Mouse (Mus musculus) embryonic facial prominence, embryonic 12.5 days (tissue): ENCODE results near the gene Magi2. TPM values are rescaled to one million over a fixed set of nuclear protein-coding genes. Genes with fewer than 3 reads are reported as not detected.
A peak's percentile ranks its signal among the peaks of the same experiment; 100 is the strongest.

Experiments used
- ATAC-seq: fragments of 200-750 bp; cut with Nextera tagmentation; 2 replicates; pipeline ENCODE4 v1.8.0; 2017; ENCODE audit not compliant: insufficient number of reproducible peaks, insufficient read depth, low FRiP score, low TSS enrichment
- H3K27ac ChIP-seq: fragments of 300-500 bp; sonication (generic); 2 replicates; pipeline ENCODE4 v1.5.1; 2016; ENCODE audit warnings: mild to moderate bottlenecking
- H3K27me3 ChIP-seq: fragments of 300-500 bp; sonication (generic); 2 replicates; pipeline ENCODE4 v1.6.1; 2016; ENCODE audit warnings: mild to moderate bottlenecking, moderate library complexity
- H3K36me3 ChIP-seq: fragments of 300-500 bp; sonication (generic); 2 replicates; pipeline ENCODE4 v1.6.1; 2016; ENCODE audit warnings: mild to moderate bottlenecking
- H3K4me1 ChIP-seq: fragments of 300-500 bp; sonication (generic); 2 replicates; pipeline ENCODE4 v1.6.1; 2016
- H3K4me2 ChIP-seq: fragments of 300-500 bp; sonication (generic); replicated peaks from 2 replicates; pipeline ENCODE4 v1.6.1; 2016; ENCODE audit warnings: mild to moderate bottlenecking, moderate library complexity
- H3K4me3 ChIP-seq: fragments of 300-500 bp; sonication (generic); 2 replicates; pipeline ENCODE4 v1.5.1; 2016; ENCODE audit warnings: mild to moderate bottlenecking
- H3K9ac ChIP-seq: fragments of 300-500 bp; sonication (generic); 2 replicates; pipeline ENCODE4 v1.6.1; 2016; ENCODE audit warnings: mild to moderate bottlenecking, moderate library complexity
- H3K9me3 ChIP-seq: fragments of 300-500 bp; sonication (generic); 2 replicates; pipeline ENCODE4 v1.6.1; 2016; ENCODE audit warnings: mild to moderate bottlenecking, moderate library complexity
- WGBS: fragments of 180-500 bp; shearing (Covaris S2); methylation state at CpG from one replicate; pipeline ENCODE4 v1.1.7; 2016; 5-methylcytosine and 5-hydroxymethylcytosine counted together
- polyA plus RNA-seq: library from polyadenylated mRNA; unstranded; fragments of >200 nt; fragmentation: Nextera tagmentation; extraction: Ambion mirVana; gene quantifications from 2 replicates; pipeline ENCODE4 v1.2.1, GENCODE M21; 2016

Magi2 gene
- polyA plus RNA-seq, 1 experiment from 2014 or later, result 10.0 TPM

GRCm38 (mm10) chr5:20681660-20682059 lies 1454.8 kb downstream of the Magi2 start:
- no peak overlapping the region for H3K4me2 ChIP-seq
- H3K4me1 ChIP-seq, result peaks cover 1% of the 10 kb centered on the region; the same call in 1 of the 2 replicates
- H3K4me3 ChIP-seq, result no peak overlapping the region
- H3K27ac ChIP-seq, result no peak overlapping the region
- no peaks in the 10 kb centered on the region for H3K36me3 ChIP-seq
- no peak for ATAC-seq
- H3K9me3 ChIP-seq, result no peaks in the 10 kb centered on the region
- no peak overlapping the region for H3K9ac ChIP-seq
- no peaks in the 10 kb centered on the region for H3K27me3 ChIP-seq
- WGBS, result 81% methylated on average over 10 of the region's 10 CpGs

GRCm38 (mm10) chr5:20682208-20682607 lies 1455.4 kb downstream of the Magi2 start:
- 47% methylated on average over 7 of the region's 7 CpGs for WGBS
- no peak overlapping the region for H3K27ac ChIP-seq
- no peak overlapping the region for H3K4me2 ChIP-seq
- H3K4me1 ChIP-seq, result no peaks in the 10 kb centered on the region
- no peak for ATAC-seq
- no peaks in the 10 kb centered on the region for H3K27me3 ChIP-seq
- no peak overlapping the region for H3K4me3 ChIP-seq
- H3K36me3 ChIP-seq, result no peaks in the 10 kb centered on the region
- no peaks in the 10 kb centered on the region for H3K9me3 ChIP-seq
- no peak overlapping the region for H3K9ac ChIP-seq

- Histone ChIP-seq H3K4me1 (no peaks in the 10 kb centered on the region), H3K9ac (no peak overlapping the region), H3K4me3 (no peak overlapping the region), H3K9me3 (no peaks in the 10 kb centered on the region), H3K4me2 (no peak overlapping the region), H3K27me3 (no peaks in the 10 kb centered on the region), H3K36me3 (no peaks in the 10 kb centered on the region), H3K27ac (no peak overlapping the region)
- ATAC-seq, result no peak
- 85% methylated on average over 6 of the region's 6 CpGs for WGBS
Measured at GRCm38 (mm10) chr5:20684112-20684511, 1457.3 kb downstream of the Magi2 start.

GRCm38 (mm10) chr5:20692230-20692629 lies 1465.4 kb downstream of the Magi2 start:
- no peak overlapping the region for H3K4me2 ChIP-seq
- no peaks in the 10 kb centered on the region for H3K36me3 ChIP-seq
- WGBS, result 93% methylated on average over 3 of the region's 3 CpGs
- H3K9ac ChIP-seq, result no peak overlapping the region
- no peaks in the 10 kb centered on the region for H3K4me1 ChIP-seq
- ATAC-seq, result no peak
- H3K27ac ChIP-seq, result no peak overlapping the region
- H3K4me3 ChIP-seq, result no peak overlapping the region
- H3K9me3 ChIP-seq, result no peaks in the 10 kb centered on the region
- no peaks in the 10 kb centered on the region for H3K27me3 ChIP-seq

- Histone ChIP-seq H3K36me3 (no peaks in the 10 kb centered on the region), H3K9ac (no peak overlapping the region)
- WGBS, result 87% methylated on average over 5 of the region's 5 CpGs
Measured at GRCm38 (mm10) chr5:20699116-20699515, 1472.3 kb downstream of the Magi2 start.

GRCm38 (mm10) chr5:20701483-20702421 lies 1474.9 kb downstream of the Magi2 start:
- no peaks in the 10 kb centered on the region for H3K27me3 ChIP-seq
- WGBS, result under 1% methylated on average over 56 of the region's 57 CpGs
- peak; percentile 97 for ATAC-seq
- H3K36me3 ChIP-seq, result no peaks in the 10 kb centered on the region
- H3K4me2 ChIP-seq, result peak overlapping the region; percentile 70
- no peaks in the 10 kb centered on the region for H3K4me1 ChIP-seq
- peak overlapping the region; percentile 89 for H3K9ac ChIP-seq
- H3K27ac ChIP-seq, result peak overlapping the region; percentile 98
- H3K4me3 ChIP-seq, result peak overlapping the region; percentile 71
- H3K9me3 ChIP-seq, result no peaks in the 10 kb centered on the region

More at GRCm38 (mm10) chr5:20699116-20699515, 1472.3 kb downstream of the Magi2 start:
- H3K27me3 ChIP-seq, result no peaks in the 10 kb centered on the region
- no peaks in the 10 kb centered on the region for H3K9me3 ChIP-seq
- H3K4me3 ChIP-seq, result no peak overlapping the region
- no peak overlapping the region for H3K27ac ChIP-seq
- ATAC-seq, result no peak
- H3K4me2 ChIP-seq, result no peak overlapping the region
- H3K4me1 ChIP-seq, result no peaks in the 10 kb centered on the region

- no peaks in the 10 kb centered on the region for H3K27me3 ChIP-seq
- H3K4me1 ChIP-seq, result no peaks in the 10 kb centered on the region
- peak overlapping the region; percentile 98 for H3K27ac ChIP-seq
- peak overlapping the region; percentile 70 for H3K4me2 ChIP-seq
- under 1% methylated on average over 44 of the region's 57 CpGs for WGBS
- peak; percentile 24; the same call in 1 of the 2 replicates for ATAC-seq
- peak overlapping the region; percentile 71 for H3K4me3 ChIP-seq
- no peaks in the 10 kb centered on the region for H3K9me3 ChIP-seq
- H3K9ac ChIP-seq, result peak overlapping the region; percentile 89
- no peaks in the 10 kb centered on the region for H3K36me3 ChIP-seq
Measured at GRCm38 (mm10) chr5:20702480-20703303, 1475.9 kb downstream of the Magi2 start.

- Histone ChIP-seq H3K27ac (no peak overlapping the region), H3K4me1 (no peaks in the 10 kb centered on the region), H3K36me3 (no peaks in the 10 kb centered on the region), H3K9ac (no peak overlapping the region), H3K9me3 (no peaks in the 10 kb centered on the region), H3K4me3 (peak overlapping the region; percentile 71; the same call in 1 of the 2 replicates), H3K27me3 (no peaks in the 10 kb centered on the region), H3K4me2 (peak overlapping the region; percentile 70)
- 64% methylated on average over 5 of the region's 5 CpGs for WGBS
- no peak for ATAC-seq
Measured at GRCm38 (mm10) chr5:20703304-20703700, 1476.5 kb downstream of the Magi2 start.

GRCm38 (mm10) chr5:20703971-20704575 lies 1477.2 kb downstream of the Magi2 start:
- no peak overlapping the region for H3K4me3 ChIP-seq
- no peaks in the 10 kb centered on the region for H3K4me1 ChIP-seq
- no peak overlapping the region for H3K27ac ChIP-seq
- ATAC-seq, result no peak
- H3K36me3 ChIP-seq, result no peaks in the 10 kb centered on the region
- WGBS, result 88% methylated on average over 13 of the region's 13 CpGs
- no peaks in the 10 kb centered on the region for H3K27me3 ChIP-seq
- no peak overlapping the region for H3K4me2 ChIP-seq
- no peak overlapping the region for H3K9ac ChIP-seq
- H3K9me3 ChIP-seq, result no peaks in the 10 kb centered on the region

GRCm38 (mm10) chr5:20704886-20705285 lies 1478.0 kb downstream of the Magi2 start:
- WGBS, result 55% methylated on average over 4 of the region's 4 CpGs
- no peaks in the 10 kb centered on the region for H3K27me3 ChIP-seq
- H3K36me3 ChIP-seq, result no peaks in the 10 kb centered on the region
- no peak overlapping the region for H3K4me3 ChIP-seq
- no peak for ATAC-seq
- H3K4me1 ChIP-seq, result no peaks in the 10 kb centered on the region
- no peak overlapping the region for H3K4me2 ChIP-seq
- no peak overlapping the region for H3K27ac ChIP-seq
- H3K9me3 ChIP-seq, result no peaks in the 10 kb centered on the region
- no peak overlapping the region for H3K9ac ChIP-seq
